Mouse (Mus musculus) T-helper 2 cell (primary cell): ENCODE measurements around the gene Gm28897.
"Not testable (repeated sequence)": the region's sequence is repeated elsewhere in the genome, so short reads cannot be mapped to it uniquely, and the experiment has no call there.

ENCODE experiments used
- in situ Hi-C: fragments of 300-600 bp; cut with MboI, MseI; formaldehyde crosslinking; loops from one replicate; pipeline ENCODE4 v1.15.1; 2025; ENCODE audit warnings: high pct_unique_total_duplicates

The Gm28897 gene

GRCm38 (mm10) chrY:80926695-80927094, at the start of gene Gm28897:
Gene Gm28897 (plus strand): TSS chrY:80926995.
- in situ Hi-C loops = not testable (repeated sequence)
